Mouse (Mus musculus) hindbrain, embryonic 13.5 days (tissue): ENCODE measurements around the gene Lamb3. TPM values are rescaled to one million over a fixed set of nuclear protein-coding genes. Genes with fewer than 3 reads are reported as not detected.

Experiments
- ATAC-seq: fragments of 200-750 bp; cut with Nextera tagmentation; 2 replicates; pipeline ENCODE4 v1.8.0; 2017; ENCODE audit warnings: moderate TSS enrichment; ENCODE audit not compliant: low FRiP score
- H3K27ac ChIP-seq: fragments of 300-500 bp; sonication (generic); 2 replicates; pipeline ENCODE4 v1.5.1; 2015; ENCODE audit warnings: inconsistent platforms, mild to moderate bottlenecking, moderate library complexity
- H3K27me3 ChIP-seq: fragments of 300-500 bp; sonication (generic); 2 replicates; pipeline ENCODE4 v1.6.1; 2015; ENCODE audit warnings: mild to moderate bottlenecking, inconsistent platforms
- H3K36me3 ChIP-seq: fragments of 300-500 bp; sonication (generic); 2 replicates; pipeline ENCODE4 v1.6.1; 2015; ENCODE audit warnings: mild to moderate bottlenecking, inconsistent platforms
- H3K4me1 ChIP-seq: fragments of 300-500 bp; sonication (generic); replicated peaks from 2 replicates; pipeline ENCODE4 v1.6.1; 2015; ENCODE audit warnings: inconsistent platforms
- H3K4me2 ChIP-seq: fragments of 300-500 bp; sonication (generic); 2 replicates; pipeline ENCODE4 v1.6.1; 2015; ENCODE audit warnings: inconsistent platforms, mild to moderate bottlenecking, moderate library complexity
- H3K4me3 ChIP-seq: fragments of 300-500 bp; sonication (generic); 2 replicates; pipeline ENCODE4 v1.5.1; 2015; ENCODE audit warnings: mild to moderate bottlenecking, inconsistent platforms
- H3K9ac ChIP-seq: fragments of 300-500 bp; sonication (generic); 2 replicates; pipeline ENCODE4 v1.6.1; 2015; ENCODE audit warnings: mild to moderate bottlenecking, inconsistent platforms
- H3K9me3 ChIP-seq: fragments of 300-500 bp; sonication (generic); 2 replicates; pipeline ENCODE4 v1.6.1; 2016; ENCODE audit warnings: inconsistent platforms
- WGBS: fragments of 180-500 bp; shearing (Covaris S2); methylation state at CpG from one replicate; pipeline ENCODE4 v1.1.7; 2015; 5-methylcytosine and 5-hydroxymethylcytosine counted together
- polyA plus RNA-seq: library from polyadenylated mRNA; unstranded; fragments of >200 nt; fragmentation: Nextera tagmentation; extraction: Ambion mirVana; gene quantifications from 2 replicates; pipeline ENCODE4 v1.2.1, GENCODE M21; 2015

The Lamb3 gene
- polyA plus RNA-seq, 1 experiment from 2014 or later = 0.73 TPM

DNA sequence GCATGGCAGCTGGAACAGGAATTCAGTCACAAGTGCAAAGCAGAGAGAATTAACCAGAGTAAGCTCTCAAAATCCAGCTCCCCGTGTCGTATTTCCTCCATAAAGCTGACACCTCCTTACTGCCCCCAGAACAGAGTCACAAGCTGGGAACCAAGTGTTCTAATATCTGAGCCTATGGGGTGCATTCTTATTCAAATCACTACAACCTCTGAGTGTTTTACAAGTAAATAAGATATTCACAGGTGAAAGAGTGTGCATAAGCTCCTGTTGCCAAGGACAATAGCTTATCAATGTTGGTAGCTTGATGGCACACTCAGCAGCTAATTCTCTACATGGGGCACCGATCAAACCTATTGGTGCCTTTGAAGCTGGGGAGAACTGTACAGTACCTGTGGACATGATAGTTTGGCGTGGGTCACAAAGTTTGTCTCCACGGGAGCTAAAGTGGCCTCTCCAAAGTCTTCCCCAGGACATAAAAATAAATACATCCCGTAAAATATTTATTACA is 166.5 kb downstream of the Lamb3 start:
- Histone ChIP-seq H3K27ac (no peak overlapping the region), H3K9ac (no peak overlapping the region), H3K36me3 (no peaks in the 10 kb centered on the region), H3K4me2 (no peak overlapping the region), H3K9me3 (no peaks in the 10 kb centered on the region), H3K4me3 (no peak overlapping the region), H3K4me1 (peaks cover 17% of the 10 kb centered on the region), H3K27me3 (no peaks in the 10 kb centered on the region)
- no peak for ATAC-seq
- 87% methylated on average over 6 of the region's 6 CpGs for WGBS

DNA sequence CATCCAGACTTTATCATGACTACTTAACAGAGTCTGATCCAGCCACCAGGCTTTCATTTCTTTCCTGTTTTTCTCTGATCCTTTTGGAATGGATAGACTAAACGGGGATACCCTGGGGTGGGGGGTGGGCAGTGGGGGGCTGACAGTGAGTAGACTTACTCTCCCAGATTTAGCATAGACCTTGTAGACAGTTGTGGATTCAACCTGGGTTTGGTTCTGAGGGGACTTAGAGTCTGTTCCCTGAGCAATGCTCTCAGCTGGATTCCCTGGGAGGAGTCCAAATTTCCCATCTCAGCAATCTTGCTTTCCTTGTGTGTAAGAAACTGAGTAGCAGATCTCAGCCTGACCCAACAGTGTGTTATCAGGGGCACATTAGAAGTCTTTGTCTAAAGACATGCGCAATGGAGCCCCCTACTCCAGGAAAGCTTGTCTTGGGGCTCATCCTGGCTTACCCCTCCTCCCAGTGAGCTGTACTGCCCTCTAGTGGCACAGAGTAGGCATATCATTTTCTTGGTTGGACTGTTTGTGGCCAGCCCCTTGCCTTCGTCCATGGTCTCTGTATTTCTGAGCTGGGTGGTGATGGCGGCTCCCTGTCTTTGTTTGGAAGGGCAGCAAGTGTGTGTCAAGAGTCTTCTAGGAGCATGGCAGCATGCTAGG is 169.1 kb downstream of the Lamb3 start:
- H3K9me3 ChIP-seq = no peaks in the 10 kb centered on the region
- H3K27me3 ChIP-seq = no peaks in the 10 kb centered on the region
- H3K4me2 ChIP-seq = no peak overlapping the region
- WGBS = 31% methylated on average over 4 of the region's 4 CpGs
- no peaks in the 10 kb centered on the region for H3K36me3 ChIP-seq
- H3K4me3 ChIP-seq = no peak overlapping the region
- peaks cover under 1% of the 10 kb centered on the region for H3K4me1 ChIP-seq
- no peak overlapping the region for H3K27ac ChIP-seq
- H3K9ac ChIP-seq = no peak overlapping the region
- peak; percentile 79 for ATAC-seq

DNA sequence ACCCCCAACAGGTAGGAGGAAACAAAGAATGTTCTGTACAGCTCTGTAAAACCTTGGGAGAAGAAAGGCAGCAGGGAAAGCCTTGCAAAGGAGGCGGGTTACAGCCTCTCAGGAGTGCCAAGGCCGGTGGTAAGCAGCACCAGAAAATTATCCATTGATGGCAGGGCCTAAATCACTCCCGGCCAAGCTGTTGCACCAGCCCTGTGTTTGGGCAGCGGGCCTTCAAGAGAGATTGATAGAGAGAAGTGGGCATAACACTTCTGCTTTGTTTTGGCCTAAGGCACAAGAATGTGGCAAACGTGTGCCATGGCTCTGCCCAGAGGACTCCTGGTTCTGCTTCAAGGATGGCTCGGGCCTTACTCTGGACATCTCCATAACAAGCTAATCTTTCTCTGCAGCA is 172.1 kb downstream of the Lamb3 start:
- 76% methylated on average over 6 of the region's 6 CpGs for WGBS
- ATAC-seq = no peak

DNA sequence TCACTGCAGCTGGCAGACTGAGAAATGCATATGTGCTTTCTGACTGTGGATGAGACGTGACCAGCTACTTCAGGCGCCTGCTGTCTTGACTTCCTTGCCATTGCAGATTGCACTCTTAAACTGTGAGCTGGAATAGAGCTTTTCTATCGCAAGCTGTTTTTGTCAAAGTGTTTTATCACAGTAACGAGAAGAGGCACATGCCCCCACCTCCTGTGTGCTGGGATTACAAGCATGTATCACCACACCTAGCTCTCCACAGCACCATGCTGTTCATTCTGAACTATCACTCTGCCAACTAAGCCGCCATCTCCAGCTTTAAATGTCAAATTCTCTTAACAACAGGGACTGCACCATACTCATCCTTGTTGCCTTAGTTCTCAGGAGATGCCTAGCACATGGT is 173.4 kb downstream of the Lamb3 start:
- Histone ChIP-seq H3K36me3 (no peaks in the 10 kb centered on the region), H3K27ac (no peak overlapping the region), H3K9me3 (no peaks in the 10 kb centered on the region), H3K4me1 (peaks cover 24% of the 10 kb centered on the region), H3K27me3 (no peaks in the 10 kb centered on the region), H3K9ac (no peak overlapping the region), H3K4me2 (no peak overlapping the region), H3K4me3 (no peak overlapping the region)
- no peak for ATAC-seq
- WGBS = 81% methylated on average over 5 of the region's 5 CpGs

More for the DNA sequence above, 172.1 kb downstream of the Lamb3 start:
- no peaks in the 10 kb centered on the region for H3K9me3 ChIP-seq
- H3K27me3 ChIP-seq = no peaks in the 10 kb centered on the region
- H3K4me1 ChIP-seq = peaks cover 17% of the 10 kb centered on the region
- no peak overlapping the region for H3K4me3 ChIP-seq
- no peaks in the 10 kb centered on the region for H3K36me3 ChIP-seq
- H3K9ac ChIP-seq = no peak overlapping the region
- no peak overlapping the region for H3K4me2 ChIP-seq
- no peak overlapping the region for H3K27ac ChIP-seq

DNA sequence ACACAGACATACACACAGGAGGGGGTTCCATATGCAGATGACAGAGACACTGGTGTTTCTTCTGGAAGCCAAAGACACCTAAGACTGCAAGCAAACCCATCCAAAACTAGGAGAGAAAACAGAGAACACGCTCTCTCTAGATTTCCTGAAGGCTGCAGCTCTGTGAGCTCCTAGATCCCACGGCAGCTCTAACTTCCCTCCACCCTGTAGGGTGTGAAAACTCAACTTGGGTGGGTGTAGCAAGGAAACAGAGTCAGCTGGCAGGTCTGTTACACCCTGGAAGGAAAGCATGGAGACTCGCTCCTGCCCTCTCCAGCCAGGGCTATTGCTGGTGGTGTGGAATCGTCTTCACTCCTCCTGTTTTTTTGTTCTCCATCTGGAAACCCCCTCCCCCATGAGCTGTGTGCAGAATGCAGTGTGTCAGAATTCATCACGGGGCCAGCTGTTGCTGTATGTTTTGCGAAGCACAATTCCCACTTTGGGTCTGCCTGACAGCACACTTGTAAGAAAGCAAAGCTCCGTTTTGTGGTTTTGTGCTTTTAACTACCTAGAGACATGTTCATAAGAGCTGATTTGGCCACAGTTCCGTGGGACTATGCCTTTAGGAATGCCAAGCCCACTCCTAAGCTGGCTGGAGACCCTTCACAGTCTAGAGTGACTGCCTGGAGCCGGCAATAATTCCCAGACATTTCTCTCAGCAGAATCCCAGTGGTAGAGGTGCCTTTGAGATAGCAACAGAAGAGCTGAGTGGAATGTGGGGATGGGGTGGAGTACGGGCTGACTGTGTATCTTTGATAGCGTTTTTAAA is 174.3 kb downstream of the Lamb3 start:
- Histone ChIP-seq H3K4me1 (peaks cover 32% of the 10 kb centered on the region), H3K27ac (peak overlapping the region; percentile 69), H3K4me2 (peak overlapping the region; percentile 38), H3K9ac (peak overlapping the region; percentile 43; the same call in 1 of the 2 replicates), H3K36me3 (no peaks in the 10 kb centered on the region), H3K4me3 (no peak overlapping the region), H3K9me3 (no peaks in the 10 kb centered on the region), H3K27me3 (no peaks in the 10 kb centered on the region)
- WGBS = 32% methylated on average over 11 of the region's 11 CpGs
- no peak for ATAC-seq

DNA sequence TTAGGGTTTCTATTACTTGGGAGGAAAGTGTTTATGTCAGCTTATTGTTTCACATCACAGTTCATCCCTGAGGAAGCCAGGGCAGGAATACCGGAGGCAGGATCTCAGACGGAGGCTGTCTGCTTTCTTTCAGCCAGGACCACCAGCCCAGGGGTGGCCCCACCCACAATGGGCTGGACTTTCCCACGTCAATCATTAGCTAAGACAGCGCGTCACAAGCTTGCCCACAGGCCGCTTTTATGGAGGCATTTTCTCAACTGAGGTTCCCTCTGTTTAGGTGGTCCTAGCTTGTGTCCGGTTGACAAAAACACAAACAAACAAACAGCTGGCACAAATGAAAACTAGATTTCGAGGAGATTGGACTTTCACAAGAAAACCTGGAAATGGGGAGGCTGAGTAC is 174.9 kb downstream of the Lamb3 start:
- 1% methylated on average over 8 of the region's 8 CpGs for WGBS
- Histone ChIP-seq H3K36me3 (no peaks in the 10 kb centered on the region), H3K27ac (peak overlapping the region; percentile 69; the same call in 1 of the 2 replicates), H3K27me3 (no peaks in the 10 kb centered on the region), H3K9ac (peak overlapping the region; percentile 43; the same call in 1 of the 2 replicates), H3K9me3 (no peaks in the 10 kb centered on the region), H3K4me2 (peak overlapping the region; percentile 38), H3K4me1 (peaks cover 38% of the 10 kb centered on the region), H3K4me3 (peak overlapping the region; percentile 20)
- peak; percentile 35; the same call in 1 of the 2 replicates for ATAC-seq

DNA sequence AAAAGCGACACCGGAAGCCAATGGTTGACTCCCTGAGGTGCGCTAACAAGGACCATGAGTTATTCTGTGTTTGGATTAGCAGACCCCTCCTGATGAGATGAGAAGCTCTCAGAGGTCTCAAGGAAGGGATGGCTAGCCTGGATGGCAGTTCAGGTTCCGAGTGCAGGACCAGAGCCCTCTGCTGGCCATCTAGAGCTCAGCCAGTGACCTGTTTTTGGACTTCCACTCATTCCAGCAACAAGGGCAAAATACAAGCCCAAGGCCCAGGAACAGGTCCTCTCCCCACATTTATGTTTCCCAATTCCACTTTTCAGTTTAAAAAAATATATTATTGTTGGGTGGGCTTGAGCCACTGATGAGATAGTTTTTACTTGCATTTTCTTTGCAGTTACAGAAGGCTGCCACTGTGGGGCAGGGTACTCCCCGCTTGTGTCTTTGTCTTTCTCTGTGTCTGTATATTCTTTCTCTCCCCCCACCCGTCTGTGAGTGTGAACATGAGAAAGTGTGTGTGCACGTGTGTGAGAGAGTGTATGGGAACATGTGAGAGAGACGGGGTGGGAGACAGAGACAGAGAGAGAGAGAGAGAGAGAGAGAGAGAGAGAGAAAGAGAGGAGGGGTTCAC is 175.5 kb downstream of the Lamb3 start:
- Histone ChIP-seq H3K36me3 (no peaks in the 10 kb centered on the region), H3K27ac (peak overlapping the region; percentile 41; the same call in 1 of the 2 replicates), H3K4me1 (peaks cover 40% of the 10 kb centered on the region), H3K4me2 (peak overlapping the region; percentile 38), H3K9ac (no peak overlapping the region), H3K4me3 (peak overlapping the region; percentile 20), H3K27me3 (no peaks in the 10 kb centered on the region; the same call in 1 of the 2 replicates), H3K9me3 (no peaks in the 10 kb centered on the region)
- WGBS = 5% methylated on average over 8 of the region's 8 CpGs
- ATAC-seq = no peak

DNA sequence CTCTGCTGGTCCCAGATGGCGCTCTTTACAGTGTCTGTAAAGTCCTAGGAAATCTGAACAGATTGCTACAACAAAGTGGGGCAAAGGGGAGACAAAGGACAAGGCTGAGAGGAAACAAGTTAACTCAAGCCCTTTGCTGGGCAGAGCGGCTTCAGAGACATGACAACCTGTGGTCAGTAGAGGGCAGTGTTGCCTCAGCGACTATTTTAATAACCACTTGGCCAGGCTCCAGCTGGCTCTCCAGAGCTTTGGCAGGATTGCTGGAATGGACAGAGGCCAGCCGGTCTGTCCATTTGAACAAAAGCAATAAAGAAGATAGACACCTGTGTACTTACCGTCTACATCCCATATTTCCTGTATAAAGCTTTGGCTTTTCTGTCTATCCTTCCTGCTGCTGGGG is 178.6 kb downstream of the Lamb3 start:
- Histone ChIP-seq H3K9me3 (no peaks in the 10 kb centered on the region), H3K4me2 (no peak overlapping the region), H3K36me3 (no peaks in the 10 kb centered on the region), H3K4me1 (peaks cover 69% of the 10 kb centered on the region), H3K9ac (no peak overlapping the region), H3K27me3 (no peaks in the 10 kb centered on the region; the same call in 1 of the 2 replicates), H3K4me3 (no peak overlapping the region), H3K27ac (peak overlapping the region; percentile 70)
- peak; percentile 29 for ATAC-seq
- under 1% methylated on average over 5 of the region's 5 CpGs for WGBS

DNA sequence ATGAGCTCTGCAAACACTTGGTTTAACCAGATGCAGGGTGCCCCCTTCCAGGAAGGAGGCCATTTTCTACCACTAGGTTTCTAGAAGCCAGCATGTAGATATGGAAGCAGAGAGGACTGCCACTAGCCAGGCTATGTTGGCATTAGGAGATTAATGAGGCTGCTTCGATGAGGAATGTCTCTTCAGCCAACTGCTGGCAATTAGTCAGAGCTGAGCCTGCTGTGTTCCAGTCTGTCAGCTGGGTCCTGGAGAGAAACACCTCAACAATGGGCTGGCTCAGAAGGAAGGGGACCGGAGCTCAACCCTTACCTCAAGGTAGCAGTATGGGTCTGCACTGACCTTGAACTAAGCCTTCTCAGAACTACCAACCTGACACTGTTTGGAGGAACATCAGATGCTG is 179.7 kb downstream of the Lamb3 start:
- H3K9me3 ChIP-seq = no peaks in the 10 kb centered on the region
- 40% methylated on average over 2 of the region's 2 CpGs for WGBS
- no peak for ATAC-seq
- no peaks in the 10 kb centered on the region for H3K36me3 ChIP-seq
- no peaks in the 10 kb centered on the region; the same call in 1 of the 2 replicates for H3K27me3 ChIP-seq
- no peak overlapping the region for H3K9ac ChIP-seq
- H3K4me2 ChIP-seq = no peak overlapping the region
- H3K4me1 ChIP-seq = peaks cover 62% of the 10 kb centered on the region
- no peak overlapping the region for H3K4me3 ChIP-seq
- 0 out of 2 replicates have a peak overlapping the region, but pooled peaks have one; percentile 70 for H3K27ac ChIP-seq

DNA sequence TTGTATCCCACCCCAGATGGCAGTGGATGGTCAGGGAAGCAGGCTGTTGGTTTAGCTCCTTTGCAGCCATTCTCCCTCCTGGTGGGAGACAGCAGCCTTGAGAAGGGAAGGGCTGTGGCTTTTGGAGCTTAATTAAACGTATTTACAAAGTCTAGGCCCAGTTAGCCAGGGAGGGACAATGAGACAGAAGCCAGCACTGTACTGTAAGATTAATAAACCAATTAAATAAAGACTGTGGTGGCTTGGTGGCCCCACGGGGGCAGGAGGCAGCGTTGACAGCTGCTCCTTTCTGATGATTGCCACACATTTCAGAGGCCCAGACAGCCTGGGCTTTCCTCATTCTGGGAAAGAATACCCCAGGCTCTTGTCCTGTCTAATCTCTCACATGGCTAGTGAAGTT is 182.0 kb downstream of the Lamb3 start:
- Histone ChIP-seq H3K27ac (peak overlapping the region; percentile 55), H3K4me1 (peaks cover 53% of the 10 kb centered on the region), H3K4me3 (no peak overlapping the region), H3K36me3 (no peaks in the 10 kb centered on the region), H3K27me3 (no peaks in the 10 kb centered on the region; the same call in 1 of the 2 replicates), H3K9me3 (no peaks in the 10 kb centered on the region), H3K9ac (no peak overlapping the region), H3K4me2 (no peak overlapping the region)
- ATAC-seq = peak; percentile 23; the same call in 1 of the 2 replicates
- WGBS = 3% methylated on average over 3 of the region's 3 CpGs

DNA sequence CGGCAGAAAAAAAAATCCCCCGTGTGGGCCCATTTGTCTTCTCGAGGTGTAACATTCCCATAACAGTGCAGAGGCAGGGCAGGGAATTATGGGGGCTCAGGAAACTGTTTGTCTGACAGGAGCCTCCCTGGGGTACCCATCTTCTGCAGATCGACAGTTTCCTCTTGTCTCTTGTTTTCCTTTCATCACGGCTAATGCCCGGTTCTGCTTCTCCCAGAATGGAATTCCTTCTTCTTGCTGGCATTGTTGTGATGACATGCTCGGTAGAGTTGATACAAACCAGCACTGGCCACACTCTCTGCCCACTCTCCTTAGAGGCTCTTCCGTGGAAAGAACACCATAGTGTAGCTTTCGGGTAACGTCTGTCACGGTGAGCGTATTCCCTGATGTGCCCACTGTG is 182.5 kb downstream of the Lamb3 start:
- H3K9me3 ChIP-seq = no peaks in the 10 kb centered on the region
- peak overlapping the region; percentile 55 for H3K27ac ChIP-seq
- H3K4me1 ChIP-seq = peaks cover 53% of the 10 kb centered on the region
- no peak overlapping the region for H3K4me2 ChIP-seq
- no peak overlapping the region for H3K4me3 ChIP-seq
- H3K27me3 ChIP-seq = no peaks in the 10 kb centered on the region; the same call in 1 of the 2 replicates
- no peaks in the 10 kb centered on the region for H3K36me3 ChIP-seq
- no peak overlapping the region for H3K9ac ChIP-seq
- no peak for ATAC-seq
- WGBS = 19% methylated on average over 12 of the region's 12 CpGs

DNA sequence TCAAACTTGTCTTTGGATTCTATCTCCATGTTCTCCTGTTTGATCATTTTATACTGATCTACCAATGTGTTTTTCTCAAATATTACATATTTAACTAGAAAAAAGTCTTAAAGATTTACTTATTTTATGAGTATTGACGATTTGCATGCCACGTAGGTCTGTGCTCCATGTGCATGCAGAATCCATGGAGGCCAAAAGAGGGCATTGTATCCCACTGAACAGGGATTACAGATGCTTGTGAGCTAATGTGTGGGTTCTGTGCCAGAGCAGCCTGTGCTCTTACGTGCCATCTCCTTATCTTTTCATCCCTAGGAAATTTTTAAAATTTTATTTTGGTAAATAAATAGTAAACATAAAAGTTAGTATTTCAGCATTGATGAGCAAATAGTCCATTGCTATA is 184.8 kb downstream of the Lamb3 start:
- no peak overlapping the region for H3K9ac ChIP-seq
- peaks cover 34% of the 10 kb centered on the region for H3K4me1 ChIP-seq
- no peaks in the 10 kb centered on the region for H3K9me3 ChIP-seq
- no peaks in the 10 kb centered on the region for H3K36me3 ChIP-seq
- no peak overlapping the region for H3K27ac ChIP-seq
- H3K27me3 ChIP-seq = peaks cover 2% of the 10 kb centered on the region; the same call in 1 of the 2 replicates
- no peak overlapping the region for H3K4me3 ChIP-seq
- WGBS = 88% methylated on average over 3 of the region's 3 CpGs
- ATAC-seq = no peak
- no peak overlapping the region for H3K4me2 ChIP-seq
